Mouse (Mus musculus): ENCODE results near the gene Gm10778. TPM values are rescaled to one million over a fixed set of nuclear protein-coding genes. Genes with fewer than 3 reads are reported as not detected.
"Not testable (repeated sequence)": the region's sequence is repeated elsewhere in the genome, so short reads cannot be mapped to it uniquely, and the experiment has no call there.

Gm10778 gene
- polyA plus RNA-seq, 1 experiment, result 3.0 TPM

DNA sequence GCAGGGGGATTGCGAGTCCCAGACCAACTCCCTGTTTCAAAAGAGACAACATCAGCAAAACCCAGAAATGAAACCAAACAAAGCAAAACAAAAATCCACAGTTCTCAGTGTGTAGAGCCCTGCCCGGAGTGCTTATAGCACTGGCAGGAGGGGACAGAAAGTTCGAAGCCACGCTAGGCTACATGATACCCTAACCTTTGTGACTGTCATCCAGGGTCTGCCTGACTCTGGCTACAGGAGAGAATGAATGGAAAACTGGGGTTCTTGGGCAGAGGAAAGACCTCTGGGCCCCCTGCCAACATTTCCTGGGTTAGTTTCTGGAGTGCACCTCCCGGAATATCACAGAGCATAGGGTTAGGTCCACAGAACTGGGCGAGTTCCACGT lies 21.0 kb upstream of the Gm10778 start:
- peak; percentile 30 for DNase-seq (ENCODE audit: low spot score)

DNA sequence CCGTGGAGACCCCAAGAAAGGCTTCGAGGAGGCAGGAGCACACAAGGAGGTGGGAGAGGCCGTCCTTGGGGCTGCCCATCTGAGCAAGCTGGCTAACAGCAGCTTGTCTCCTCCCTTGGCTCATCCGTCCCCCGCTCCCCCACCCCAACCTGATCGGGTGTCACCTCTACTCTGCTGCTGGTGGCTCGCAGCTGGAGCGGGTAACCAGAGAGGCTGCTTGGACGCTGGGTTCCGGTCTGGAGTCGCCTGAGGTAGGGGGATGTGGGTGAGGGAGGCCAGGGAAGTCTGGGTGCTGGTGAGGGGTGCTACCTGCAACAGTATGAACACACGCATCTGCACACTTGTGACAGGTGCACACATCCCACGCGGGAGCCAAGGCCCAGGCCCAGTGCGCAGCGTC lies 20.5 kb upstream of the Gm10778 start, which contains the start of gene Ankrd24:
TSS of gene Ankrd24 (plus strand) at position 151 of the 400 bp plus-strand sequence.
- no peak for DNase-seq (ENCODE audit: low spot score)

DNA sequence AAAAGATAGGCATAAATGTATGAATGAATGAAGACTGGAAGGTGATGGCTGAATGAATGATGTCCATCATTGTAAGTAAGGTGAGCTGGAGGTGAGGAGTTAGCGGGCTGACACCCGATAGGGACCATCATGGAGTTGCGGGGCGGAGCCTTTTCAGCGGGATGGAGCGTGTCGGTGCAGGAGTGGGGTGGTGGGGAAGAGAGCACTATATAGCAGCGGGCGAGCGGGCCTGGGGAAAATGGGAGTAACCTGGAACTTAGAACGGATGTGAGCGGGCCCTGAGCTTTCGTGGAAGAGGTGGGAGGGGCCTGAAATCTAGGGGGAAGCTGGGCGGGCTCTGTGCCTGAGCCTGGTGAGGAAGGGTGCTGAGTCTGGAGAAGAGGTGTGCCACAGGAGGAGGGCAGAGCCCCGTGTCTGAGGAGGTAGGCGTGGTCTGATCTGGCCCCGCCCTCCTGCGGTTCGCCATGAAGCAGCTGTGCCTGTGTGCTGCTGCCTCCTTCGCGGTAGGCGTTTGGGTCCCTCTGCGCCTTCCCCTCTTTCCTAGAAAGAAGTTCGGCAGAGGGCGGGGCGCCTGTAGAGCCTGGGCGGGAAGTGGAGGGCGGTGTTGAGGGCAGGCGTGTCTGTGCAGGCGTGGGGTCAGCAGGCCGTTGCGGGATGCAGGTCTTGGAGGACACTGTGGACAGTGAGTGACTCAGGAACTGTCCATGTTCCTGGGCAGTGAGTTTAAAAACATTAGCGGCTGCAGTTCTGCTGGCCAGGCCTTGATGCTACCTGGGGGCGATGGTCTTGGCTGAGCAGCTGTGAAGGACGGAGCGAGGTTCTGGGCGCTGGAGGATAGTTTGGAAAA lies 15.4 kb upstream of the Gm10778 start:
- peak; percentile 65 for DNase-seq (ENCODE audit: low spot score)

DNA sequence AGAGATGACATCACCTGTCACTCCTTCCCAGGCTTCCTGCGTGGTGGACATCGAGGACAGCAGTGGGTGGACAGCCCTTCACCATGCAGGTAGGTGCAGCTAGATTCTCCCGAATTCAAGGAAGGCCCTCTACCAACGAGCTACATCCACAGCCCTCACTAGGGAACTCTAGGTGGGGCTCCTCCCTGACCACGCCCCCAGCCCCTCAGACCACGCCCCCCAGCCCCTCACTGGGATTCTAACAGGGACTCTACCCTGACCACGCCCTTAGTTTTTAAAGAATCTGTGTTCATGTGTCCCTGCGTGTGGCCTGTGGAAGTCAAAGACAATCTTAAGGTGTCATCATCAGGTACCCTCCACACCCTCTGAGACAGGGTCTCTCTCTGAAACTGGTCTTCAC lies 12.5 kb upstream of the Gm10778 start:
- DNase-seq (ENCODE audit: low spot score), result no peak

DNA sequence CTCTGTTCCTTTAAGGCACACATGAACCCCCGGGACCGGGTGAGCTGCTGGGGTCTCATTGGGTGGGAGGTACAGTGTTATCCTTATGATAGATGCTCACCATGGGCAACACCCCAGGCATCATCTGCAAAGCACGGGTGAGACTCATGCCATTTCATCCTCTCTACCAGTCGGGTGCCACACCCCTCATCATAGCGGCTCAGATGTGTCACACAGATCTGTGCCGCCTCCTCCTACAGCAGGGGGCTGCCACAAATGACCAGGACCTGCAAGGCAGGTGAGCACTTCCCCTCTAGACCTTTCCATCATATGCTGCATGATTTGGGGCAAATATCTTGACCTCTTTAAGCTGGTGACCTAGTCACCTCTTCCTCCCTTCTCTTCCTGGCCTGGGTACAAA lies 10.8 kb upstream of the Gm10778 start:
- DNase-seq (ENCODE audit: low spot score), result peak; percentile 18

DNA sequence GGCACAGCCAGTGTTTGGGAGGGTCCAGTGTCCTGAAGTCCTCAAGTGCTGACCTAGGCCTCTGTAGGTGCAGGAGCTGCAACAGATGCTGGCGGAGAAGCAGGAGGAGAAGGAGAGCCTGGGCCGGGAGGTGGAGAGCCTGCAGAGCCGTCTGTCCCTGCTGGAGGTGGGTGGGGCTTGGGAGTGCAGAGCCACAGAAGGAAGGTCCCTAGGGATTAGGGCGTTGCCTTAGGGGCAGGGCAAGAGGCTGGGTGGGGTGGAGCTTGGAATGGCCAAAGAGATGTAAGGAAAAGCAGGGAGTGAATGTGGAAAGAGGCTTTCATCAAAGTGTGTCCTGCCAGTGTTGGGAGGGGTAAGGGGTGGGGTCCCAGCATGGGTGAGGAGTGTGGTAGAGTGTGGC lies 8.0 kb upstream of the Gm10778 start:
- DNase-seq (ENCODE audit: low spot score), result peak; percentile 15

DNA sequence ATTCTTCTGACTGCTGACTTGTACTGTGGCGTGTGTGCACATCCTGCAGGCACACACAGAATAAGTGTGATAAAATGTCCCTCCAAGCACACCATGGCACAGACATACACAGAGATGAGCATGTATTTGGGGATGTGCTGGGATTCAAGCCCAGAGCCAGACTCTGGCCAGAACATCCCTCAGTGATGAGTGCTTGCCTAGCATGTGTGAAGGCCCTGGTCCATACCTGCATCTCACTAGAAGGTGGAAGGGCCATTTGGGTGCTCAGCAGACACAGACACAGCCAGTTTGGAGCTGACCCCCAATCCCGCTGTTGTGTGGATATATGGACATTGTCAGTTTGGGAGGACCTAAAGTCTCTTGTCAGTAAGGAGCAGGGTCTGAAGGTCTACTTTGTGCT lies 7.3 kb upstream of the Gm10778 start:
- peak; percentile 16 for DNase-seq (ENCODE audit: low spot score)

DNA sequence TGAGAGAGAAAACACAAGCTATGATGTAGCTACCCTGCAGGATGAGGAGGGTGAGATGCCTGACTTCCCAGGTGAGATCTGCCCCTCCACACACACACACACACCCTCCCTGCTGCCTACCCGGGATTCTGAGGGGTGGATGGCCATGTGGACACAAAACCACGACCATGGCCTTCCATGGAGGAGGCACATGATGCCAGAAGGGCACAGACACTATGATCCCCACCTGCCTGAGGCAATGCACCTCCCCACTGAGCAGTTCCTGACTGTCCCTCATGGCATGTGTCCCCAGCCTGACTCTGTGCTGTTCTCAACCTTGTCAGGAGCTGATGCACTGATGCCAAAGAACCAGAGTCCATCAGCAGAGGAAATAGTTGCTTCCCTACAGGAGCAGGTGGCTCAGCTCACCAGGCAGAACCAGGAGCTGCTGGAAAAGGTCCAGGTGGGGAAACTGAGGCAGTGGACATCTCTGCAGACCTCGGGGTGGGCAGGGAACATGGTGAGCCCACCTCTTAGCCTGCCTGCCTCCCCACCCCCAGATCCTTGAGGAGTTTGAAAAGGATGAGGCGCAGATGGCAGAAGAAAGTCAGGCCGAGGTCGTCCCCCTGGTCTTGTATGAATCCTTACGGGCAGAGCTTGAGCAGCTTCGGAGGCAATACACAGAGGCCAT lies 6.7 kb upstream of the Gm10778 start:
- peak; percentile 19 for DNase-seq (ENCODE audit: low spot score)

DNA sequence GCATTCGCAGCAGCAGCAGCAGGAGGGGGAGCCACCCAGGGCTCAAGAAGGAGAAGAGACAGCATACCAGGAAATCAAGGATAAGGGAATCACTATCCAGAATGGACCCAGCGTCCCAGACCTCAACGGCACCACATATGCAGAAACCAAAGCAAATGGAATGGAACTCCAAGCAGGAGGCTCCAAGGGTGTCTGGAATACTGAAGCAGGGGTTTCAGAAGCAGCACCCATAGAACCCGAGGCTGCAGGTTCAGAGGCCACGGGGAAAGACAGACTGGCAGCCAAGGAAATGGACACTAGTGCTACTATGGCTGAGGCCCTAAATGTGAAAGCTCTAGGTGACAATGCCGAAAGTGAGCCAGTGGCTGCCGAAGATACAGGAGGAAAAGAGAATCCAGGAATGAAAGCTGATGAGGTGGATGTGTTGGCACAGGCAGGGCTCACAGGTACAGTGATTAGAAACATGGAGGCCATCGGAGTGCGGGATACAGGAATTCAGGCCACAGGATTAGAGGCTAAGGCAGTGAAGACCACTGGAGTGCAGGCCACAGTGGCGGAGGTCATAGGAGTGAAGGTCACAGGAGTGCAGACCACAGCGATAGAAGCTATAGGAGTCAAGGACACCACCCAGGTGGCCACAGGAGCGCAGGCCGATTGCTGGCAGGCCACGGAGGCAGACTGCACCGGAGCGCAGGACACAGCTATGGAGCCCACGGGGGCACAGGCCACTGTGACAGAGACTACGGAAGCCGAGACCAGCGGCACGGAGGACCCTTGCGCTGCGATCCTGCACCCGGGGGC lies 6.0 kb upstream of the Gm10778 start:
- no peak for DNase-seq (ENCODE audit: low spot score)

DNA sequence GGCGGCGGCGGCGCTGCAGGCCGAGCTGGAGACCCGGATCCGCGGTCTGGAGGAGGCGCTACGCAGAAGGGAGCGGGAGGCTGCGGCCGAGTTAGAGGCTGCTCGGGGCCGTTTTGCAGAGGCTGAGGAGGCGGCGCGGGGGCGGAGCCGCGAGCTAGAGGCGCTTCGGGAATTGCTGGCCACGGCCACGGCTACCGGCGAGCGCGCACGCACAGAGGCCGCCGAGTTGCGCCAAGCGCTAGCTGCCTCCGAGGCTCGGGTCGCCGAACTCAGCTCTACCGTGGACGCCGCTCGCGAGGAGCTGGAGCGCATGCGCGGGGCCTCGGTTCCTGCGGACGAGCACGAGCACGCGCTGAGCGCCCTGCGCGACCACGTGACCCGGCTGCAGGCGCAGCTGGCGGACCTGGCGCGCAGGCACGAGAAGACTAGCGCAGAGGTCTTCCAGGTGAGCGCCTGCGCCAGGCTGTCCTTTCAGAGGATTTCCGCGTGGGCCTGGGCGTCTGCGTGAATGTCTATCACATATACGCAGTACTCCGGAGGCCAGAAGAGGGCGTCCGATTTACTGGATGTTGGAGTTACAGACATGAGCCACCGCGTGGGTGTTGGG lies 5.3 kb upstream of the Gm10778 start:
- peak; percentile 93 for DNase-seq (ENCODE audit: low spot score)

DNA sequence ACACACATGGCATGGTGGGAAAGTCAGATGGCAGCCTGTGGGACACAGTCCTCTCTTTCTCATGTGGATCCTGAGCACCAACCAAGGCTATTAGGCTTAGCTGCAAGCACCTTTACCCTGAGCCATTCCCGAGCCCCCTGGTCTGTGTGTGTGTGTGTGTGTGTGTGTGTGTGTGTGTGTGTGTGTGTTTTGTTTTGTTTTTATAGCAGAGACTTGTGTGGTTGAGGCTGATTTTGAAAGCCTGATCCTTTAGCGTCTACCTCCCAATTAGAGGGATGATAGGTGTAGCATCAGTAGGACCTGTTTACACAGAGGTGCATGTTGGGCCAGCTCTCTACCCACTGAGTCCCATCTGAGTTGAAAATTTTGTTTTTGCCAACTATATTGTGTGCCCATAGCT lies 4.7 kb upstream of the Gm10778 start:
- DNase-seq (ENCODE audit: low spot score), result no peak

DNA sequence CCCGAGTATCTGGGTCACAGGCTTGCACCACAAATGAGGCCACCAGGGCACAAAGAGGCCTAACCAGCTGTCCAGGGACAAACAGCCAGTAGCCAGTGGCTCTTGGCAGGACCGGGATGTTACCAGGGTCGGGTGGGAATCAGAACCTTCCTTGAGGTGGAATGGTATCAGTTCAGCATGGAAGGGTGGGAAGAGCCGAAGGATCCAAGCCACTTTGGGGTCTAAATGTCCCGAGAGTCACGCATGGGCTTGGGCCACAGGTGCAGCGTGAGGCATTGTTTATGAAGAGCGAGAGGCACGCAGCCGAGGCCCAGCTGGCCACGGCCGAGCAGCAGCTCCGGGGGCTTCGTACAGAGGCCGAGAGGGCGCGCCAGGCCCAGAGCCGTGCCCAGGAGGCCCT lies 4.1 kb upstream of the Gm10778 start:
- peak; percentile 18 for DNase-seq (ENCODE audit: low spot score)

DNA sequence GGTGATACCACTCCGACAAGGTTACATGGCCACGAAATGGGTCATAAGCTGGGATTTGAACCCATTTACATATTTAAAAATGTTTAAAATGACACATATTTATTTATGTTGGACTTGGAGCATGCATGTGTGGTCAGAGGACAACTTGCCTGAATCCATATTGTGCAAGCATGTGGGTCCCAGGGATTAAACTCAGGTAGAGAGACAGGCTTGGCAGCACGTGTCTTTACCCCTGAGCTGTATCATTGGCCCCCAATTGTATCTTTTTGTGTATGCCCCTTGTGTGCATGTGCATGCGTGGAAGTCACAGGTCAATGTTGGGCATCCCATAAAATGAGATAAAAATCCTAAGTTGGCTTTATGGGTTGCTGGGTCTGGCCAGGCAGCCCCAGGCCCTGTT lies 3.5 kb upstream of the Gm10778 start:
- peak; percentile 7 for DNase-seq (ENCODE audit: low spot score)

DNA sequence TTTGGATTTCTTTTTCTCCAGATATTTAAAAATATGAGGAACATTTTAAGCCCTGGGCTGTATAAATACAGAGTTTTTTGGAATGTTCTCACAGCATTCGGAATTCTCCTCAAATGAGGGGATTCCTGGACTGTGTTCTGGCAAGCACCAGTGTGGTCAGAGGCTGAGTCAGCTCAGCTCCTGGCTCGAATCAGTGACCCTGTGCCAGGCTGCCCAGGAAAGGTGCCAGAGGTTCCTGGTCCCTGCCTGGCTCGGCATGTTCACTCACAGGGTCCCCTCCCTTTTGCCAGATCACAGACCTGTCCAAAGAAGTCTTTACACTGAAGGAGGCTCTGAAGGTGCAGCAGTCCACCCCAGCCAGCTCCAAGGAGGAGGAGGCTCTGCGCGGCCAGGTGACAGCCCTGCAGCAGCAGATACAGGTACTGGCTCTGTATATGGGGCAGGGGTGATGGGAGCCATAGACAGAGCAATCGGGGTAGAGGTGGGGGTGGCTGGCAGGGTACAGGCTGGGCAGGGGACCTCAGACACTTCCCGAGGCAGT lies 2.8 kb upstream of the Gm10778 start:
- peak; percentile 20 for DNase-seq (ENCODE audit: low spot score)

DNA sequence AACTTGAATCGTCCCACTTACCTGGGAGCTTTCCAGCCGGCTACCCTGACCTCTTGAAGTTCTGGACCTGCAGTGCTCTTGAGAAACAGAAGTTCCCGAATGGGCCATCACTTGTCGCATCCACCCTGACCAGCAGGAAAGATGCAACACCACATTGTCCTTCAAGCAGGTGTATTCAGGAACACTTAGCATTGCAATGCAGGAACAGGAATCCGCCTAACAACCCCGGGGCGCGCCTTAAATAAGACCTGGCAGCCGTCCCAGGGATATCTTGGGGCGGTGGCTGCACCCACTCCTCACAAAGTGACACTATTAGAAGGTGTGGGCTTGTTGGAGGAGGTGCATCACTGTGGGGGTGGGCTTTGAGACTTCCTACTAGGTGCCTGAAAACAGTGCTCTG lies 6.3 kb downstream of the Gm10778 start:
- DNase-seq (ENCODE audit: low spot score), result no peak

DNA sequence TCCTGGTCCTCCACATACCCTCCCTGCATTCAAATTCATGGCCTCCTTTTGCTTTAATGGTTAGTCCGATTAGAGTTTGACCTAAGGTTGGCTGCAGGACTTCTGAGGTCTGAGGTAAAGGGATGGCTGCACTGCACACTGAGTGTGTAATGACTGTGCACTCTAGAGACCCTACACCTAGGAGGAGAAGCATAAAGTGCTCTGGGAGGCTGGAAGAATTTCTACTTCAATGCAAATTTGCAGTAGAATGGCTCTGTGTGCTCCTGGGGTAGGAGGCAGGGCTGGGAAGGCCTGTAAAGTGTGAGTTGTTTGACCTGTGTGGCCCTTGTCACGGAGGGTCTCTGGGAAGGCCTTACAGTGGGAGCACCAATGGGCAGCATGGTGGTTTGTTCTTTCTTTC lies 7.3 kb downstream of the Gm10778 start:
- no peak for DNase-seq (ENCODE audit: low spot score)

DNA sequence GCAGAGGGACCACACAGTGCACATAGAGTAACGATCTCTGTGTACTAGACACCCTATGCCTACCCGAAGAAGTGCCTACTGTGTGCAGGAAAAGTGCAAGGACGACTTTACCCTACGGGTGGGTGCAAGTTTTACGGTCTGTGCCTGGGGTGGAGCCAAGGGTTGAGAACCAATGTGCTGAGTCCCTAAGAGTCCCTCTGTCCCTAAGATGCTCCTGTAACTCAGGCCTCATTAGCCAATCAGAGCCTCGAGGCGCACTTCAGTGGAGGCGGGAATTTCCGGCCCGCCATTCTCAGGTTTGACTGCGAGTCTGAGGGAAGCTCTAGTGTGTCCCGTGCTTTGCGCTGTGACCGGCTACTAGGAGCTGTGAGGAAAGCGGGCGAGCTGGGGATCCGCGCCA lies 38.3 kb downstream of the Gm10778 start:
- DNase-seq (ENCODE audit: low spot score), result not testable (repeated sequence)

DNA sequence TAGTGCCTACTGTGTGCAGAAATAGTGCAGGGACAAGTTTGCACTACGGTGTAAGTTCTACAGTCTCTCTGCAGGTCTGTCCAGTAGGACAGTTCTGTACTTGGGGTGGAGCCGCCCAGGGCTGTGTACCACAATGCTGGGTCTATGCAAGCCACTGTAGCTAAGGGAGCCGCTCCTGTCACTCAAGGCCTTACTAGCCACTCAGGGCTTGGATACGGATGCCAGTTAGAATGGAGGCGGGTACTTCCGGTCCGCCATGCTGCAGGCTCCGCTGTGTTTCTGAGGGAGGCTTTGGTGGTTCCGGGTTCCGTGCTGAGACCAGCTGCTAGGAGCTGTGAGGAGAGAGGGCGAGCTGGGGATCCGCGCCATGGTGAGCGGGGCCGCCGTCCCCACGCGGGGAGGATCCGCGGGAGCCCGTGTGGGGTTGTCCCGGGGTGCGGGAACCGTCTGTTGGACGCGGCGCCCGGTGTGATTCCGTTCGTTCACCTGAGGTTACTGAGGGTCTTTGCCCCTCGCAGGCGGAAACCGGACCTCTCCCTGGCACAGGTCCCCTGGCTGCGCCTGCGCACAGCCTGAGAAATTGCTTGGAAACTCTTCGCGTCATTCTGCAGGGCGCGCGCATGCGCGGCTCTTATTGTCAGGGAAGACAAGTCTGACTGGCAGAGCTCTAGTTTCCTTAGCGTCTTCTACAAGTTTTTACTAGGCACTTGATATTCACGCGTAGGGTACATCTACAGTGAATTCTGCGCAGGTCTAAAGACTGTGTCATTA lies 55.9 kb downstream of the Gm10778 start, which contains the start of gene Zfp433:
TSS of gene Zfp433 (plus strand) at position 295 of the 771 bp plus-strand sequence.
- not testable (repeated sequence) for DNase-seq (ENCODE audit: low spot score)
